Mouse (Mus musculus) bone marrow, adult 2 months (tissue): Measurements from ENCODE around the gene Hadha.

ENCODE experiments used
- CTCF ChIP-seq: fragments of 200-500 bp; IDR thresholded peaks from 2 replicates; pipeline ENCODE4 v1.5.1; 2011; ENCODE audit warnings: low read length, control low read depth; ENCODE audit not compliant: control insufficient read depth, insufficient read depth
- POLR2A ChIP-seq: fragments of 200-500 bp; IDR thresholded peaks from 2 replicates; pipeline ENCODE4 v1.6.1; 2011; ENCODE audit warnings: low read depth, mild to moderate bottlenecking, control low read depth, low read length, borderline replicate concordance; ENCODE audit not compliant: control insufficient read depth

GRCm38 (mm10) chr5:30172115-30172514 lies 17.2 kb upstream of the Hadha start:
- TF ChIP-seq POLR2A, result no peak
- TF ChIP-seq CTCF, result no peak
